Mouse (Mus musculus): ENCODE results near the gene Rbm42. TPM values are rescaled to one million over a fixed set of nuclear protein-coding genes. Genes with fewer than 3 reads are reported as not detected.

The Rbm42 gene
- total RNA-seq (2021), result 10 to 100 TPM; 72.4 to 76.0 TPM

GRCm38 (mm10) chr7:30649591-30650540 is at the start of gene Rbm42:
TSS of gene Rbm42 (minus strand) at chr7:30650317.
- DNase-seq, result peak; percentile 98 to 99

GRCm38 (mm10) chr7:30698589-30698988 is 48.5 kb upstream of the Rbm42 start, which contains the start of gene 2200002J24Rik:
TSS of gene 2200002J24Rik (plus strand) at chr7:30698926.
- DNase-seq, result no peak

- no peak for DNase-seq
These were observed 48.0 kb upstream of the Rbm42 start for GRCm38 (mm10) chr7:30698101-30698500.

GRCm38 (mm10) chr7:30688325-30688724 is 38.2 kb upstream of the Rbm42 start:
- no peak for DNase-seq

- DNase-seq, result no peak
These were observed 33.3 kb upstream of the Rbm42 start for GRCm38 (mm10) chr7:30683425-30683824.

- no peak for DNase-seq
These were observed 31.8 kb upstream of the Rbm42 start for GRCm38 (mm10) chr7:30681897-30682296.

- DNase-seq, result peak in 1 of 2 experiments; percentile 7
These were observed 28.3 kb upstream of the Rbm42 start for GRCm38 (mm10) chr7:30678263-30678975.

GRCm38 (mm10) chr7:30671480-30671879 is 21.4 kb upstream of the Rbm42 start, which contains the start of gene Pmis2:
TSS of gene Pmis2 (minus strand) at chr7:30671605.
- no peak for DNase-seq

GRCm38 (mm10) chr7:30669229-30669628 is 19.1 kb upstream of the Rbm42 start:
- no peak for DNase-seq

GRCm38 (mm10) chr7:30665321-30665720 is 15.2 kb upstream of the Rbm42 start:
- DNase-seq, result no peak

GRCm38 (mm10) chr7:30664529-30665200 is 14.5 kb upstream of the Rbm42 start, which contains the start of gene Haus5:
TSS of gene Haus5 (minus strand) at chr7:30664994.
- peak; percentile 86 to 87 for DNase-seq

- DNase-seq, result no peak
These were observed 11.0 kb downstream of the Rbm42 start for GRCm38 (mm10) chr7:30639083-30639482.

GRCm38 (mm10) chr7:30636395-30636794 is 13.7 kb downstream of the Rbm42 start:
- DNase-seq, result no peak

GRCm38 (mm10) chr7:30635752-30636151 is 14.4 kb downstream of the Rbm42 start, which contains the start of gene Etv2:
TSS of gene Etv2 (minus strand) at chr7:30635852.
- no peak for DNase-seq

- DNase-seq, result no peak
These were observed 15.5 kb downstream of the Rbm42 start for GRCm38 (mm10) chr7:30634621-30635020.

- DNase-seq, result no peak
These were observed 16.2 kb downstream of the Rbm42 start for GRCm38 (mm10) chr7:30633762-30634412.

GRCm38 (mm10) chr7:30629013-30629412 is 21.1 kb downstream of the Rbm42 start:
- no peak for DNase-seq

- no peak for DNase-seq
These were observed 23.5 kb downstream of the Rbm42 start for GRCm38 (mm10) chr7:30626647-30627046.

GRCm38 (mm10) chr7:30625530-30626384 is 24.4 kb downstream of the Rbm42 start, which contains the start of gene Cox6b1:
TSS of gene Cox6b1 (minus strand) at chr7:30626151.
- DNase-seq, result peak; percentile 83

GRCm38 (mm10) chr7:30619202-30619601 is 30.9 kb downstream of the Rbm42 start:
- DNase-seq, result no peak

GRCm38 (mm10) chr7:30618658-30619057 is 31.5 kb downstream of the Rbm42 start:
- no peak for DNase-seq
